Mouse (Mus musculus) c-Kit-positive CD71-negative TER-119-negative erythroid progenitor cells, embryonic 14.5 days (primary cell): Measurements from ENCODE around the gene Hoxa10.

Experiments
- DNase-seq: peaks from one replicate; pipeline ENCODE4 v3.0.0-alpha.2; 2013; ENCODE audit warnings: low read depth

The Hoxa10 gene

DNA sequence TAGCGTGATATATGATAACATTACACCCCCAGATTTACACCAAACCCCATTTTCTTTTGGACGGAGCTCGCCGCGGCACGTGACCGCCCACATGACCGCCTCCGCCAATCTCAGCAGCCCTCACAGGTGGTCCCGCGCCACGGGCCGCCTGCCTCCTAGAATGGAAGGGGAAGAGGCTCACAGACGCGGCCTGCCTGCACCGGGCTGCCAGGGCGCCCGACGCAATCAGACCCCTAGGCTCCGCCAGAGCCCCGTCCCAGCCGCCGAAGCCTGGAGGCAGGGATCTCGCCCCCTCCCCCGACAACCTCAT is 23.2 kb downstream of the Hoxa10 start:
- DNase-seq, result no peak

DNA sequence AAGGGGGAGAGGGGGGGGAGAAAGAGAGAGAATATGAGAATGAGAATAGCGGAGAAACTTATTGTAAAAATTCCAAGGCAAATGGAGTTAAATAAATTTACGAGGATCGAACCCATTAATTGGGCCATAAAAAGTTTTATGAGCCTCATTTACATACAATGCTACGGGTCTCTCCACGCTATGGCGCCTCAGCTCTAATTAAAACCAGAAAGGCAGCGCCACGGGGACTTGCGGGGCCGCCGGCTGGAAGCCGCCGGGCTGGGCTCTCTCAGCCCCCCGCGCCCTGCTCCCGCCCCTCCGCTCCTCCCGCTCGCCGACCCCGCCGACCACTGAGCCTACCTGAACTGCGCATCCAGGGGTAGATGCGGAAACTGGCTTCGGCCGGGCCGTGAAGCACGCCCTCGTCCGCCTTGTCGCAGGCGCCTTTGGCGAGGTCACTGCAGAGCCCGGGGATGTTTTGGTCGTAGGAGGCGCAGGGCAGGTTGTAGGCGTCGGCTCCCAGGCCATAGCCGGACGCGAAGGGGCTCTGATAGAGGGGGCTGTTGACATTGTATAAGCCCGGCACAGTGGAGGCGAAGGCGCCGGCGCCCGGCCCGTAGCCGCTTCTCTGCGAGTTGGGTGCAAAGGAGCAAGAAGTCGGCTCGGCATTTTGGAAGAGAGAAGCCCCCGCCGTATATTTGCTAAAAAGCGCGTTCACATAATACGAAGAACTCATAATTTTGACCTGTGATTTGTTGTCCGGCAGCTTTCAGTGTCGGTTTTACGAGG is 23.8 kb downstream of the Hoxa10 start:
- no peak for DNase-seq

DNA sequence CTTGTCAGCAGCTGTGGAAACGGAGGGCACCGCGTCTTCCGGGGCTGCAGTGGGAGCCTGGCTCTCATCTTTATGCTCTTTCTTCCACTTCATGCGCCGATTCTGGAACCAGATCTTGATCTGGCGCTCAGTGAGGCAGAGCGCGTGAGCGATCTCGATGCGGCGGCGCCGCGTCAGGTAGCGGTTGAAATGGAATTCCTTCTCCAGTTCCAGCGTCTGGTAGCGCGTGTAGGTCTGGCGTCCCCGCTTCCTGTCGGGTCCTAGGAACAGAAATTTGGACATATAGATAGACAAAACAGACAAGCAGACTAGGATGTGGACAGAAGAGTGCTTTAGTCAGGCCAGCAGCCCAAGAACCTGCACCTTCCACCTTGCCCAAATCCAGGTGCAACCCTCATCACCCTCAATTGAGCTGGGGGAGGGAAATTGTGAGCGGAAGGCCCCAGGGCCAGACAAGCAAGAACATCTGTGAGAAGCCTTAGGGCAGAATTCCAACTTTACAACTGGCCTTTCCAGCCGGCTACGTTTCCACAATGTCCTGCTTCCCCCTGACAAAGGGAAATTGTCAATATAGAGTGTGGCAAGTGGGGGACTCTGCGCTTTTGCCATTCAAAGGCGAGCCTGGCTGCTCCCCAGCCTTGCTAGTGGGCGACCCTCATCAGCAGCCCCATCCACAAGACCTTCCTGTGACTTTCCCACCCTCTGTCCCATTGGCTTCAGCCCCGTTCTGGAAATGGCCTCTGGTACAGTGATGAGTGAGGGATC is 24.7 kb downstream of the Hoxa10 start:
- no peak for DNase-seq

DNA sequence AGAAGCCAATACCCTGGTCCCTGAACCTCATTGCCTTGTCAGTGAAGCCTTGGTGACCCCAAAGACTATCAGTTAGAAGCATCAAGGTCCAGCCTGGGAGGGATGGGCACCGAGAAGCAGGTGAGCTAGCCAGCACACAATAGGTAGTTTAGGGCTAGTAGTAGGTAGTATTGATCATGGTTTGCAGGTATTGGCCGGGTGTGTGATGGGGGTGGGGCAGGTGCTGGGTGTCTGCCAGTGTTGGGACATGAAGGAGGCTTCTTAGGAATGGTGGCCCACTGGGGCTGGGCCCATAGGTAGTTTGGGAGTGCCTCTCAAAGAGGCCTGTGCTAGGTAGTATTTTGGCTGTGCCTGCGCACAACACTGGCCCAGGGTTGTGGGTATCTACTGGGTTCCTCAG is 25.6 kb downstream of the Hoxa10 start:
- DNase-seq, result no peak

DNA sequence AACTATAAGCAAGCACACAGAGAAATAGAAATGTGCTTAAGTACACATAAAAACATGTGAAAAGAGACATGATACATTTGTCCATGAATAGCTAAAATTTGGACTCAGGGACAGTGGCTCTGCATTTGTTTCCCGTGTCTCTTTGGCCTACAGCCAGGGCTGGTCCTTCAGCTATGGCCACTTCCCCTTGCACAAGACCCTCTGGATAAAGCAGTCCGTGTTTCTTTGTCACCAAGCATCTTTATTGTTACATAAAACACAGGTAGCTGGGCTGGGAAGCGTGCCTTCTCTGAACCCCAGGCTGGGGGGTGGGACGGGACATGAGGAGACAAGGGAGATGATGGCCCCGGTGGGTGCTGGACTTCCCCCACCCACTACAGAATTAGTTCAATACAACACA is 26.4 kb downstream of the Hoxa10 start:
- DNase-seq, result no peak

DNA sequence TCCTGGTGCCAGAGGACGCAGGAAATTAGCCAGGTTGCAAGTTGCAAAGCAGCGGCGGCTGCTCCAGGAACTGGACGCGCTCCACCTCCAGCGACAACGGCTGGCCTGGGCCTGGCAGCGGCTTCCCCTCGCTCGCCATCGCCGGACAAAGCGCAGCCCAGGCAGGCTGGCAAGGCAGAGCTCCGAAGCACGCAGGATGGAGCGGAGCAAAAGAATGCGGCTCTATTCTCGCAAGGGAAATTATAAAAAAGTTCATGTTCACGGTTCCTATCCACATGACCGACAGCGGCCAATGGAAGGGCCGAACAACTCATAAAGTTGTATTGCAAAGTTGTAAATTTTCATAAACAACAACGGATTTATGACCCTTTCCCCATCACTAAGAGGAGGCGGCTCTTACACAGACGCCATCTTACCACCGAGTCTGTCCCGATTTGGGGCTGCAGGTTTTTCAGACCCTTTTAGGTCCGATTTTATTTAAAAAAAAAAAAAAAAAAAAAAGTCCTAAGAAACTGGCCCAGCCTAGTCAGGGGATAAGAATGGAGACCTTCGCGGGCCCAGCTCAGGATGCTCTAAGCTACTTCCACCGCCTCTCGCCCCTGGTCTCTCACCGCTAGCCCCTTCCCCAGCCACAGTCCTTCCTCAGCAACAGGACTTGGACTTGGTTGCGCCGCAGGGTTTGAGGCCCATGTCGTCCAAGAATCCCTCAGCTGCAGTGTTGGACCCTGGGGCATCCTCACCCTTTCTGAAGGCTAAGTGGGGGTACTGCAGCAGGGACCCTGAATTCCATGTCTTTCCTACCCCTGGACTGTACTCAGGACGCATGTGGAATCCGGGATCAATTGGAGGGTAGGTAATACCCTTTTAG is 27.3 kb downstream of the Hoxa10 start, which contains the start of the genes Hoxa3 and Gm28308:
TSS of gene Hoxa3 (minus strand) at position 218 of the 868 bp plus-strand sequence.
TSS of gene Gm28308 (minus strand) at position 221 of the 868 bp plus-strand sequence.
- DNase-seq, result no peak

DNA sequence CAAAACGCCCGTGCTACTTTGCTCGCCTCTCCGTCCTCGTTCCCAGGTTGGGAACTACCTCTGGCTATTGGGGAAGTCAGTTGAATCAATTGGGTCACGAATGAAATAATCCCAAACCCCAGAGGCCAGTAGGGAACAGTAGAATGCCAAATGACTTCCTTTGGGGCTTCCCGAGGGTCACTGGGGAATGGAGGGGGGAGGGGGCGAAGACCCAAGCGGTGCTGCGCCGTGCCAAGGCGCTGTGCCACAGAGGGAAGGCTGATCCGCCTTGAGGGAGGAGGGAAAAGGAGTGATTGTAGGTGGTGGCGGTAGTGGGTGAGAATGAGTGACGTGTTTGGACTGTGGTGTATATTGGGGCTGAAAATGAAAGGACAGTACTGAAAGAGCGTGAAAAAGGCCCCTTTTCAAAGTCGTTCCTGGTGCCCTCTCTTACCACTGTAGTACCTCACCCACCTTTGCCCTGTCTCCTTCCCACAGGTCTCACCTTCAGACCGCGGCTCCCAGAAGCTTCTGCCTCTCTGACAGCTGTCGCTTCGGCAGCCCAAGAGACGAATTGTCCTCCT is 28.0 kb downstream of the Hoxa10 start:
- no peak for DNase-seq

DNA sequence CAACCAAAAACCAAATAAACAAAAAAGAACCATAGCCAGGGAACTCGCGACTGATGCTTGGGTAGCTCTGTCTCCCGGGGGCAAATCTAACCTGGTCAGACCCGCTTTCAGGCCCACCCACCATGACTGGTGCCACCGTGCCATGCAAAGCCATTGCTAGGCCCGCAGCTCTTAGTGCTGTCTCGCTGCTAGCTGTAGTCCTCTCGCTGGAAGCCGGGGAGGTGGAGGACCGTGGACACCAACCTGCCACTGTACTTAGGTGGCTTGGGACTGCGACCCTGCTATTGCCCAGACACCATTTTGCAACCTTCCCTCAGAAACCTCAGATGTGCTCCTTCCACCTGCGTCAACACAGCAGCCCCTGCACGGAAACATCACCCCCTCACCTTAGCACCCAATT is 28.7 kb downstream of the Hoxa10 start:
- DNase-seq, result no peak

DNA sequence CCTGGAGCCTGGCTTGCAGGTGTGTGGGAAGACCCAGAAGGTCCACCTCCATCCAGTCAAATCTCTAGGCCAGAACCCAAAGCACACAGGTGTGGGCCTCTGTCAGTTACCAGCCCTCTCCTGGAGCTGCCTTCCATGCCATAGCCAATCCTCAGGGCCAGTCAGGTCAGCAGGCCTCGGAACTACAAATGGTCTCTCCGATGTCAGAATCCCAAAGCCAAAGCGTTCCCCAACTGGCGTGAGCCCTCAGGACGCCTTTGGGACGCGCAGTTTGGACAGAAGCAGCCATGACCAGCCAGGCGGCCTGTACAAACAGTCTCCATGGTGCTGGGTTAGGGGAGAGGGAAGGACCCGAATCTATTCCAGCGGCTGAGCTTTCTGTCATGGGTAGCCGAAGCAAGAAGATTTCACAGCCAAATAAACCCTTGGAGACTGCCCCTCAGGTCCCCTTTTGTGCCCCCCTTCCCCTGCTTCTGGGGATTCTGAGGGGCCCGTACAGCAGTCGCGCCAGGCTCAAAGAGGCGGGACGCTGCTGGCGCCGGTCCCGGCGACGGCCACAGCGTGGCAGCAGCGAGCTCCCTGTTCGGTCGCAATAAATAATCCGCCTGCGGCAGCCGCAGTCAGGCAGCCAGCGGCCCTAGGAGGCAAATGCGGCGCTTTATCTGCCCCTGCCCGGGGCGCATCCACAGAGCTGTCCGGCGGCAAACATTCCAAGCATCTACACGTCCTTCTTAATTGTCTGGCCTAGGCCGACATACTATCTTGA is 29.3 kb downstream of the Hoxa10 start:
- DNase-seq, result no peak

DNA sequence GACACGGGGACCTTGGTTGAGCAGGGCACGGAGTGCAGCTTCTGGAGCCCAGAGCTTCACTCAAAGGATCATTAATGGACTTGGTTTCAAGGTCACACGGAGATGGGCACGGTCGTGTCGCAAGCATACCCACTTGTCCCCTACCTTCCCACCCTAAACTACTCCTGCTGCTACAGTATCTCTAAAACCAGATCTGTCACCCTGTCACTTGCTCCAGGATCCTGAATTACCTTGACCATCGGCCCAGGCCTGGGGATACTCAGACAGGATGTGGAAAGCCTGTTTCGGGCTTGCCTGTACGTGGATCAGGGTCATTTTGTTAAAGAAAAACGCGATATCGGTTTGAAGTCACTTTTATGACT is 31.0 kb downstream of the Hoxa10 start:
- no peak for DNase-seq

DNA sequence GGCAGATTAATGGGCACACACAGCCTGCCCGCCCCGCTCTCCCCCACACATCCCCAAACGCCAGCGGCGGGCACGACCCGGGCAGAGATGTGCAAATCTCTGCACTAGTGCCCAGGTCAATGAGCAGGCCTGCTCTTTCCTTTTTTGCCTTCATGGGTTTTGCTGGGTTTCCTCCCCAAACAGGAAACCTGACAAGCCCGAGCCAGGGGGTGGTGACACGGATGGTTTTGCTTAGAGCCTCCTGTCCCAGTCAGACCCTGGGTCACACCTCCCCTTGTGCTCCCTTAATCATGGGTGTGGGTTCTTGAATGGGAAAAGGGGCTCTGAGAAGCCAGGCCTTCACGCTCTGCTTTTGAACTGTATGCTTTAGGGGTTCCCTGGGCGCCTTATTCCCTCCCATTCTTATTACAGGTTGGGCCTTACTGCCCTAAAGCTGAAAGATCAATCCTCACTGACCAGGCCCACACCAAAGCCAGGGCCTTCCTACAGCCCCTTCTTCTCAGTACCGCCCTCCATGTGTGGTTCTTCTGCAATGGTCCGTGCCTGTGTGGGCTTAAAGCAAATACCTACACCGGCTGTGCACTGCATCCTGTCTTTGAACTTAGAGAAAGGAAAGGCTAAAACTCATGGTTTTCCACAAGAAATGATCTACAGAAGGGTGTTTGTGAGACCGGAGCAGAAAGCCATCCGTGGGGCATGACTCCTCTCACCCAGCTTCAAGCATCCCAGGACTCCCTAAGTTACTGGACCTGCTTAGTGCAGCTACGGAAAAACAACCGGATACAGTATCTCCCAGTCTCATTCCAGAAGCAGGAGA is 31.6 kb downstream of the Hoxa10 start:
- DNase-seq, result no peak

DNA sequence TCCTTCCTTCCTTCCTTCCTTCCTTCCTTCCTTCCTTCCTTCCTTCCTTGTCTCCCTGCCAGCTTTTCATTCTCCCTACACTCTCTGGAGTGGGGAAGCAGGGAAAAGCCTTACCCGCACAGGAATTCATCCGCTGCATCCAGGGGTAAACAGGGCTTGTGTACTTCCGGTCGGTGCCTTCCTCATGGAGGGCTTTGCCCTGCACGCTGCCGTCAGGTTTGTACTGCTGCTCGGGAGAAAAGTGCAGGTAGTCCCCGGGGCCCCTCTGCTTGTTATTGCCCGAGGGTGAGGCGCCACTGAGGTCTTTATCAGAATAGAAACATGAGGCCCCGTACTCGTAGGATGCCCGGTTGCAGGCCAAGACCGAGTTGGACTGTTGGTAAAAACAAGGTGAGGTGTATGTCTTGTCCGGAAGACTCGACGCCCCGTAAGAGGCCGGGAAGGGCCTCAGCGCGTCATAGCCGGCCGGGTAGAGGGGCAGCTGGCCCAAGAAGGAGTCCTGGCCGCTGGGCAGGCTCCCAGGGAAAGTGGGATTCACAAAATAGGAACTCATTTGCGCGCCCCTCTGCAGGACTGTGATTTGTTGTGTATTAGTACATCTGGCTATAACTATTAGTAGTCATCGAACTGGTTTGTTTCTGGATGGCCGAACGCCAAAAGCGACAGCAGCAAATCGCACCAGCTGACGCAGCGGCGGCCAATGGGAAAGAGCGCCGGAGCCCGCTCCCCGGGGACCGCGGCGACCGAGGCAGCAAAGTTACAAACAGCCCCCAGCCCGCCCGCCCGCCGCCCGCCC is 32.4 kb downstream of the Hoxa10 start, which contains the start of gene Hoxa6:
TSS of gene Hoxa6 (minus strand) at position 651 of the 796 bp plus-strand sequence.
- no peak for DNase-seq

DNA sequence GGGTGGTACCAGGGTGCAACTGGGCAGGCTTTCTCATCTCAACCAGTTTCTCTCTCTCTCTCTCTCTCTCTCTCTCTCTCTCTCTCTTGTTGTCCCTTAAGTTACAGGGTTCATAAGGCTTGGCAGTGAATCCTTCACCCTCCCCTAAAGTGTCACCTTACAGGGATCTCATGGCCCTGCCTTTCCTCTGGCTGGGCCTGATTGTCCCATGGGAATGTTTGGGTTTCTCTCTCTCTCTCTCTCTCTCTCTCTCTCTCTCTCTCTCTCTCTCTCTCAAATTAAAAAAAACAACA is 33.0 kb downstream of the Hoxa10 start:
- DNase-seq, result no peak

DNA sequence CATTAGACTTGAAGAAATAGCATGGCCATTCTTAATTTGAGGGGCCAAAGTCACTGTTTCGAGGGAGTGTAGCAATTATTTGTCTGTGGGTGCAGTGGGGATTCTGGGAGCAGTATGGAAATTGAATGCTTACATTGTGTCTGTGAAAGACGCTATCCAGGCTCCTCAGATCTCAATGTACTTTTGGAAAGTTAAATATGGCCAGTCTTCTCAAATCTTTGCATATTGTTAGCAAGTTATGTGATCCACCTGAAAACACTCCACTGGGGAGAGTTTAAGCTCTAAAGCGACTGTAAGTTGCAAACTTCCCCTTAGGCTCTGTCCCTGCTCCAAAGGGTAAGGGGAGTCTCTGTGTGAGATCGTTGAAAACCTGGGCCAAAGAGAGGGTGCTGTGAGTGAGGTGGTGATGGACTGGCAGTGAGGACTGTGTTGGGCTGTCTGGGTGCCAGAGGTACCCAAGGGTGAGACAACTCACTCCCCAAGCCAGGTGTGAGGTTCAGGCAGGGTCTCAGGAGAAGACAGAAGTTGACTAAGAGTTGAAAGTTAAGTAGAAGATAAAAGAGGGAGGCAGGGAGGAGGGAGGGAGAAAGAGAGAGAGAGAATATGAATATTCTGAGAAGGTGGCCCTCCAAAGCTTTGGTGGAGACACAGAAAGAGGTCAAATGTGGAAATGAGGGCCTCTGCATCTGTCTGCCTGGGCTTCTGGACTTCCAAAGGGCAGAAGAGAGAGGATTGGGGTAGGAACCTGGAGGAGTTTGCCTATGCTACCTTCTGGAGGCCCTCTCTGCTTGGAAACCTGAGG is 33.6 kb downstream of the Hoxa10 start:
- no peak for DNase-seq

DNA sequence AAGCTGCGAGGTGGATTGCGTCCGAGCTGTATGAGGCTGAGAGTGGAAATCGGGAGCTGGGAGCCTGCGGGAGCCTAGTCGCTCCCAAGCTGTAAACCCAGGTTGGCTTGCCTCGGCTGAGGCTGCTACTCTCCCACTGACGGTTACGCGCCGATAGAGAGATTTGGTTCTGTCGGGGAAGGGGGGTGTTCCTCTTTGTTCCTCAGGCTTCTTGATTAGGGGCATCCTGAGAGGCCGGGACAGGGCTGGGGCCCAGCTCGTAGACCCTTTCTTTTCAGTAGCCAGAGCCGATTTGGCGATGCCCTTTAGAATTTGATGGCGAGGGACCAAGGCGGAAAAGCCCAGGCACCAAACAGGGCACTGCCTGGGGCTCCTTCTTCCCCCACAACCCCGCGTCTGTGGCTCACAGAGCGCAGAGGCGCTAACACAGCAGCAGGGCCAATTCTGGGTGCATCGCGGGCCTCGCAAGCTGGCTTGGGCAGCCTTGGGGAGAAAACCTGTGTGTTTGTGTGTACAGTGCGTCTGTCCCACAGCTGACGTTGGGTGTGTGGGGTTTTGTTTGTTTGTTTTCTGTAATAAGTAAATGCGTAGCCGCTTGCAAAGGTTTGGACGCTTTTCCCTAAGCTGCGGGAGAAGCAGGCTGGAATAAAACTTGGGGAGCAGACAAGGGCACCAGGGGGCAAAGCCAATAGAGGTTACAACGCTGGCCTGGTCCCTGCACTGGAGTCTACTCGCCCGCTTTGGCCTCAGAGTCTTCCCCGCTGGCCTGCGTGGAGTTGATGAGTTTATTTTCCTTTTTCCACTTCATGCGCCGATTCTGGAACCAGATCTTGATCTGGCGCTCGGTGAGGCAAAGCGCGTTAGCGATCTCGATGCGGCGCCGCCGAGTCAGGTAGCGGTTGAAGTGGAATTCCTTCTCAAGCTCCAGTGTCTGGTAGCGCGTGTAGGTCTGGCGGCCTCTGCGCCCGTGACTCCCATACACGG is 34.7 kb downstream of the Hoxa10 start:
- no peak for DNase-seq

DNA sequence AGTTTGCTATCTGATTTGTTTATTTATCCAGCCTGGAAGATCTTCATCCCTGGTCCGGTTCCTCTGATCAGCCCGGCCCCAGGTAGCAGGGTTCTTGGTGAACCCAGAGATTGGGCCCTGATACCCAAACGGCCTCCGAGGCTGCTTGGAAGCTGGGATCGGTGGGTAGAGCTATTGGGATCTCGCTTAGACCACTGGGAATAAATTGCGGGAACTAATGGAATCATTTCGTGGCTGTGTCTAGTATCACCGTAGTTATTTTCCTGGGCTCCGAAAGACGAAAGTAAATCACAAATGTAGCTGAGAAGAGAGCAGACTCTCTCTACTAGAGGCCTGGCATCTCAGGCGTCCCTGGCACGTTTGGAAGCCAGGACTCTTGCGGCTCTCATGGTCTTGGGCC is 35.4 kb downstream of the Hoxa10 start:
- no peak for DNase-seq

DNA sequence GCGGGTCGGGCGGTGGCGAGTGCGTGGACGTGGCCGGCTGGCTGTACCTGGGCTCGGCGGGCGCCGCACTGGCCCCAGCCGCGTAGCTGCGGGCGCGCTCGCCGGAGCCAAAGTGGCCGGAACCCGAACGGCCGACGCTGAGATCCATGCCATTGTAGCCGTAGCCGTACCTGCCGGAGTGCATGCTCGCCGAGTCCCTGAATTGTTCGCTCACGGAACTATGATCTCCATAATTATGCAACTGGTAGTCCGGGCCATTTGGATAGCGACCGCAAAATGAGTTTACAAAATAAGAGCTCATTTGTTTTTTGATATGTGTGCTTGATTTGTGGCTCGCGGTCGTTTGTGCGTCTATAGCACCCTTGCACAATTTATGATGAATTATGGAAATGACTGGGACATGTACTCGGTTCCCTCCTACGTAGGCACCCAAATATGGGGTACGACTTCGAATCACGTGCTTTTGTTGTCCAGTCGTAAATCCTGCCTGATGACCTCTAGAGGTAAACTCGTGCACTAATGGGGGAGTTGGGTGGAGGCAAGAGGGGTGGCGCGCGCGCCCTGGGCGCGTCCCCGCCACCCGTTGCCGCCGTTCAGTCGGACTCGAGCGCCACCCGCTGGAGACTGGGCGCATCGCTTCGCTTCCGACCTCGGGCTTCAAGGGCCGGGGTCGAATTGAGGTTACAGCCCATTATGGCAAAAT is 36.5 kb downstream of the Hoxa10 start, which contains the start of gene Hoxa5:
TSS of gene Hoxa5 (minus strand) at position 538 of the 703 bp plus-strand sequence.
- no peak for DNase-seq
